Mouse (Mus musculus) limb, embryonic 14.5 days (tissue): ENCODE measurements around the gene Adcyap1r1. TPM values are rescaled to one million over a fixed set of nuclear protein-coding genes. Genes with fewer than 3 reads are reported as not detected.

Source experiments
- ATAC-seq: fragments of 200-750 bp; cut with Nextera tagmentation; 2 replicates; pipeline ENCODE4 v1.8.0; 2017; ENCODE audit warnings: low read depth, moderate number of reproducible peaks, moderate TSS enrichment; ENCODE audit not compliant: low FRiP score
- DNase-seq: peaks from one replicate; pipeline ENCODE4 v3.0.0-alpha.2; 2015; ENCODE audit warnings: low spot score
- H3K27ac ChIP-seq: fragments of 300-500 bp; sonication (generic); replicated peaks from 2 replicates; pipeline ENCODE4 v1.5.1; 2014; ENCODE audit warnings: low read depth, mild to moderate bottlenecking, low read length, moderate library complexity, mixed read lengths
- H3K27me3 ChIP-seq: fragments of 300-500 bp; sonication (generic); 2 replicates; pipeline ENCODE4 v1.6.1; 2014; ENCODE audit warnings: low read length, mixed read lengths; ENCODE audit not compliant: control insufficient read depth, insufficient read depth
- H3K36me3 ChIP-seq: fragments of 300-500 bp; sonication (generic); 2 replicates; pipeline ENCODE4 v1.6.1; 2014; ENCODE audit warnings: mild to moderate bottlenecking, low read length, moderate library complexity, mixed read lengths; ENCODE audit not compliant: control insufficient read depth, insufficient read depth
- H3K4me1 ChIP-seq: fragments of 300-500 bp; sonication (generic); 2 replicates; pipeline ENCODE4 v1.6.1; 2014; ENCODE audit warnings: antibody characterized with exemption, low read length, mixed read lengths; ENCODE audit not compliant: control insufficient read depth, insufficient read depth
- H3K4me2 ChIP-seq: fragments of 300-500 bp; sonication (generic); replicated peaks from 2 replicates; pipeline ENCODE4 v1.6.1; 2014; ENCODE audit warnings: low read depth, mild to moderate bottlenecking, low read length, moderate library complexity; ENCODE audit not compliant: severe bottlenecking
- H3K4me3 ChIP-seq: fragments of 300-500 bp; sonication (generic); replicated peaks from 2 replicates; pipeline ENCODE4 v1.5.1; 2014; ENCODE audit warnings: low read length
- H3K9ac ChIP-seq: fragments of 300-500 bp; sonication (generic); 2 replicates; pipeline ENCODE4 v1.6.1; 2014; ENCODE audit warnings: mild to moderate bottlenecking, low read depth, low read length, moderate library complexity; ENCODE audit not compliant: severe bottlenecking
- H3K9me3 ChIP-seq: fragments of 300-500 bp; sonication (generic); 2 replicates; pipeline ENCODE4 v1.6.1; 2016; ENCODE audit warnings: low read length; ENCODE audit not compliant: control insufficient read depth
- POLR2A ChIP-seq: fragments of 200-500 bp; IDR thresholded peaks from 2 replicates; pipeline ENCODE4 v1.8.0; 2012; ENCODE audit warnings: inconsistent platforms, mild to moderate bottlenecking, moderate library complexity, borderline replicate concordance; ENCODE audit not compliant: insufficient read depth, insufficient read length; ENCODE audit errors: extremely low read depth
- WGBS: fragments of 180-500 bp; shearing (Covaris S2); extraction: QIAGEN DNeasy Blood & Tissue Kit; methylation state at CpG from one replicate; pipeline ENCODE4 v1.1.7; 2014; 5-methylcytosine and 5-hydroxymethylcytosine counted together
- polyA plus RNA-seq, 2 experiments: library from polyadenylated mRNA; depleted of rRNA in 1 of 2; stranded (reverse) in 1 of 2; unstranded in 1 of 2; fragments of >200 nt; fragmentation: Nextera tagmentation in 1 of 2; extraction: Ambion mirVana in 1 of 2; gene quantifications; 2 replicates each; pipeline versions ENCODE4 v1.2.1 to v1.2.3; 2012 to 2014

Gene Adcyap1r1
- polyA plus RNA-seq, 2 experiments, result 2.2 to 3.0 TPM

- WGBS, result 70% methylated on average over 2 of the region's 2 CpGs
- Histone ChIP-seq H3K4me1 (no peaks in the 10 kb centered on the region), H3K27me3 (no peaks in the 10 kb centered on the region), H3K9ac (no peak overlapping the region), H3K36me3 (no peaks in the 10 kb centered on the region), H3K4me3 (no peak overlapping the region), H3K9me3 (no peaks in the 10 kb centered on the region), H3K4me2 (no peak overlapping the region), H3K27ac (no peak overlapping the region)
- DNase-seq (no peak), ATAC-seq (no peak)
- no peak for TF ChIP-seq POLR2A
Measured at GRCm38 (mm10) chr6:55438837-55439236, 12.9 kb upstream of the Adcyap1r1 start.

- no peaks in the 10 kb centered on the region for H3K27me3 ChIP-seq
- no peak overlapping the region for H3K4me3 ChIP-seq
- ATAC-seq (peak; percentile 84), DNase-seq (peak; percentile 60)
- no peaks in the 10 kb centered on the region for H3K36me3 ChIP-seq
- TF ChIP-seq POLR2A, result no peak
- no peak overlapping the region for H3K9ac ChIP-seq
- no peak overlapping the region for H3K27ac ChIP-seq
- 24% methylated on average over 2 of the region's 2 CpGs for WGBS
- H3K9me3 ChIP-seq, result no peaks in the 10 kb centered on the region
- H3K4me1 ChIP-seq, result no peaks in the 10 kb centered on the region
- H3K4me2 ChIP-seq, result no peak overlapping the region
Measured at GRCm38 (mm10) chr6:55443927-55444688, 7.7 kb upstream of the Adcyap1r1 start.

- H3K4me1 ChIP-seq, result no peaks in the 10 kb centered on the region
Measured at GRCm38 (mm10) chr6:55444721-55445120, 7.1 kb upstream of the Adcyap1r1 start.

GRCm38 (mm10) chr6:55448199-55448598 is 3.6 kb upstream of the Adcyap1r1 start:
- 73% methylated on average over 9 of the region's 9 CpGs for WGBS
- Histone ChIP-seq H3K4me3 (no peak overlapping the region), H3K4me2 (no peak overlapping the region), H3K27ac (no peak overlapping the region), H3K9me3 (no peaks in the 10 kb centered on the region), H3K9ac (no peak overlapping the region), H3K27me3 (peaks cover 22% of the 10 kb centered on the region), H3K36me3 (no peaks in the 10 kb centered on the region), H3K4me1 (no peaks in the 10 kb centered on the region)
- no peak for TF ChIP-seq POLR2A
- ATAC-seq, result no peak
- DNase-seq, result no peak

More at GRCm38 (mm10) chr6:55444721-55445120, 7.1 kb upstream of the Adcyap1r1 start:
- no peak for TF ChIP-seq POLR2A
- no peak overlapping the region for H3K27ac ChIP-seq
- DNase-seq, result no peak
- no peaks in the 10 kb centered on the region for H3K36me3 ChIP-seq
- no peak overlapping the region for H3K9ac ChIP-seq
- H3K4me3 ChIP-seq, result no peak overlapping the region
- WGBS, result 51% methylated on average over 4 of the region's 4 CpGs
- no peak overlapping the region for H3K4me2 ChIP-seq
- ATAC-seq, result no peak
- no peaks in the 10 kb centered on the region for H3K9me3 ChIP-seq
- no peaks in the 10 kb centered on the region for H3K27me3 ChIP-seq

GRCm38 (mm10) chr6:55448976-55449678 is 2.7 kb upstream of the Adcyap1r1 start:
- Histone ChIP-seq H3K4me1 (no peaks in the 10 kb centered on the region), H3K27ac (no peak overlapping the region), H3K4me2 (no peak overlapping the region), H3K36me3 (no peaks in the 10 kb centered on the region), H3K9me3 (no peaks in the 10 kb centered on the region), H3K4me3 (no peak overlapping the region), H3K9ac (no peak overlapping the region), H3K27me3 (peaks cover 28% of the 10 kb centered on the region)
- WGBS, result 62% methylated on average over 8 of the region's 8 CpGs
- TF ChIP-seq POLR2A, result no peak
- no peak for DNase-seq
- no peak for ATAC-seq
